33 mouse cellular contexts compared by ENCODE assay signal in the genomic region with DNA sequence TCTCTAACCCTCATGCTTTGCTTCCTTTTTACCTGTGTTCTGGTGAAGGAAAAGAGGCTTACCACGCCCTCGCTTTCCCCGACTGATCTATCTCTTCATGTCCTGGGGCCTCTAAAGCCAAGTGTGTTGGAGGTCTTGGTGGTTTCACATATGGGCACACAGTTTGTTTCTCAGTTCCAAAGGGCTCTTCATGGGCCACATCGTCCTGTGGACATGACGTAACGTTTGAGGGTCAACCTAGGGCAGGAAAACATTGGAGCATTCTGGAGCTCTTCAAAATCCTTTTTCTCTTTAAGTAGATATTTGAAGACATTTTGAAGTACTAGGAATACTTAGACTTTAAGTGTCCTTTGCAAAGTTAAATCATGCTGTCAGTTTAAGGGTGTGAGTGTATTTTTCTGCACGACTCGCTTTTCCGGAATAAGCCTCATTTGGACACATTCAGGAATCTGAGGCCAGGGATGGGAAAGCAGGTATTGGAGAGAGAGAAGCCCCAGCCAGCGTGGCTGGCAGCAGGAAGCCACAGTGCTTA. TPM values are rescaled to one million over a fixed set of nuclear protein-coding genes. Genes with fewer than 3 reads are reported as not detected.
A peak's percentile ranks its signal among the peaks of the same experiment; 100 is the strongest.
DNase-seq lines count a peak whose midpoint lies in the region; ATAC-seq lines count a peak whose summit lies in the region.
"Had no signal": no experiment of that assay in that cellular context is flagged by ENCODE, and none has a peak within 500 bp of the region (broad histone marks: within the 10 kb centered on the region; RNA-seq: fewer than 3 reads in every experiment).

No protein-coding gene starts in this region.

- peaks cover 29% of the 10 kb centered on the region for H3K4me1 ChIP-seq in forebrain, embryonic 10.5 days
- peaks cover 30% of the 10 kb centered on the region for H3K4me1 ChIP-seq in forebrain, embryonic 13.5 days
- H3K4me1 ChIP-seq in neural tube, embryonic 13.5 days (replicated peaks): peaks cover 12% of the 10 kb centered on the region
- H3K4me1 ChIP-seq: liver, embryonic 12.5 days had no signal

- H3K36me3 ChIP-seq in forebrain, embryonic 10.5 days (replicated peaks): no peaks in the 10 kb centered on the region
- no peaks in the 10 kb centered on the region for H3K36me3 ChIP-seq in forebrain, embryonic 13.5 days (ENCODE audit: poor library complexity, severe bottlenecking)
- no peaks in the 10 kb centered on the region for H3K36me3 ChIP-seq in neural tube, embryonic 13.5 days
- H3K36me3 ChIP-seq: embryonic facial prominence, embryonic 12.5 days; G1E; heart, embryonic 13.5 days; hindbrain, embryonic 15.5 days; kidney, embryonic 15.5 days; liver, embryonic 12.5 days; midbrain, embryonic 10.5 days; midbrain, embryonic 15.5 days had no signal

- H3K4me2 ChIP-seq in forebrain, embryonic 13.5 days: no peak overlapping the region
- H3K4me2 ChIP-seq in neural tube, embryonic 13.5 days: no peak overlapping the region
- H3K4me2 ChIP-seq: embryonic facial prominence, embryonic 12.5 days; heart, embryonic 13.5 days; hindbrain, embryonic 15.5 days; kidney, embryonic 15.5 days; liver, embryonic 12.5 days; lung, embryonic 14.5 days; midbrain, embryonic 15.5 days had no signal

- peak overlapping the region; percentile 46; the same call in 1 of the 2 replicates for H3K27ac ChIP-seq in forebrain, embryonic 10.5 days
- H3K27ac ChIP-seq in forebrain, embryonic 13.5 days: no peak overlapping the region
- H3K27ac ChIP-seq in neural tube, embryonic 13.5 days (replicated peaks): 0 out of 2 replicates have a peak overlapping the region, but pooled peaks have one; percentile 23
- H3K27ac ChIP-seq: embryonic facial prominence, embryonic 12.5 days; heart, embryonic 13.5 days; hindbrain, embryonic 15.5 days; kidney, embryonic 15.5 days; layer of hippocampus, adult 2 months; liver, embryonic 12.5 days; midbrain, embryonic 10.5 days; midbrain, embryonic 15.5 days had no signal

- peaks cover 6% of the 10 kb centered on the region; the same call in 1 of the 2 replicates for H3K9me3 ChIP-seq in forebrain, embryonic 10.5 days
- H3K9me3 ChIP-seq in forebrain, embryonic 13.5 days (replicated peaks): no peaks in the 10 kb centered on the region; the same call in 1 of the 2 replicates
- no peaks in the 10 kb centered on the region for H3K9me3 ChIP-seq in neural tube, embryonic 13.5 days
- H3K9me3 ChIP-seq: embryonic facial prominence, embryonic 12.5 days; heart, embryonic 13.5 days; hindbrain, embryonic 15.5 days; kidney, embryonic 15.5 days; liver, embryonic 12.5 days; midbrain, embryonic 15.5 days had no signal

- peaks cover 36% of the 10 kb centered on the region for H3K27me3 ChIP-seq in forebrain, embryonic 10.5 days (ENCODE audit: poor library complexity, severe bottlenecking)
- 0 out of 2 replicates have a peak, but pooled peaks cover 4% of the 10 kb centered on the region for H3K27me3 ChIP-seq in forebrain, embryonic 13.5 days
- H3K27me3 ChIP-seq in neural tube, embryonic 13.5 days: no peaks in the 10 kb centered on the region
- H3K27me3 ChIP-seq: embryonic facial prominence, embryonic 12.5 days; hindbrain, embryonic 15.5 days; midbrain, embryonic 15.5 days had no signal

- no peak overlapping the region for H3K9ac ChIP-seq in forebrain, embryonic 13.5 days
- no peak overlapping the region for H3K9ac ChIP-seq in neural tube, embryonic 13.5 days
- H3K9ac ChIP-seq: embryonic facial prominence, embryonic 12.5 days; heart, embryonic 13.5 days; hindbrain, embryonic 15.5 days; kidney, embryonic 15.5 days; liver, embryonic 12.5 days; lung, embryonic 14.5 days; midbrain, embryonic 15.5 days had no signal

- DNase-seq in forebrain, embryonic 10.5 days (ENCODE audit: extremely low spot score, low spot score): no peak
- no peak for DNase-seq in neural tube, embryonic 10.5 days (ENCODE audit: extremely low spot score, low spot score)
- DNase-seq in lung, postnatal 25 days (ENCODE audit: low spot score): peak; percentile 71
- DNase-seq in thymus, postnatal 36 days: no peak
- DNase-seq in urinary bladder, postnatal 36 days (ENCODE audit: low spot score in 2 of 2): no peak
- DNase-seq: adrenal gland, postnatal 10 days; cerebellum, adult 11 months; cerebellum, adult 9-10 months; cerebellum, postnatal 36 days; gastrocnemius, postnatal 10 days; heart, postnatal 10 days; kidney, adult 18-20 months; kidney, postnatal 36 days; left cerebral cortex, postnatal 4 days; right cerebral cortex, postnatal 4 days; thymus, adult 2 months had no signal

- ATAC-seq in forebrain, embryonic 13.5 days: no peak
- ATAC-seq in neural tube, embryonic 13.5 days (ENCODE audit: low read depth): no peak
- ATAC-seq: liver, embryonic 12.5 days; midbrain, embryonic 15.5 days had no signal

- H3K4me3 ChIP-seq in forebrain, embryonic 10.5 days: no peak overlapping the region
- no peak overlapping the region for H3K4me3 ChIP-seq in forebrain, embryonic 13.5 days
- H3K4me3 ChIP-seq in neural tube, embryonic 13.5 days: no peak overlapping the region
- H3K4me3 ChIP-seq: embryonic facial prominence, embryonic 12.5 days; heart, embryonic 13.5 days; hindbrain, embryonic 15.5 days; kidney, embryonic 15.5 days; layer of hippocampus, adult 2 months; liver, embryonic 12.5 days; midbrain, embryonic 10.5 days; midbrain, embryonic 15.5 days had no signal

- 69% methylated on average over 10 of the region's 10 CpGs for WGBS in forebrain, embryonic 10.5 days
- WGBS in forebrain, embryonic 13.5 days: 60% methylated on average over 10 of the region's 10 CpGs
- 74% methylated on average over 10 of the region's 10 CpGs for WGBS in neural tube, embryonic 13.5 days

RNA-seq across cellular contexts. Expression of a gene that starts 22.0 kb away (rescaled TPM):
- polyA plus RNA-seq in forebrain, embryonic 10.5 days (2016; fragmentation: Nextera tagmentation; extraction: Ambion mirVana): not detected in 2 replicates
- not detected in 2 replicates for polyA plus RNA-seq in forebrain, embryonic 13.5 days (2015; fragmentation: Nextera tagmentation; extraction: Ambion mirVana)
- 0.37 TPM in 1 of 2 replicates, not detected in the other for polyA plus RNA-seq in neural tube, embryonic 13.5 days (2015; fragmentation: Nextera tagmentation; extraction: Ambion mirVana)
- polyA plus RNA-seq: embryonic facial prominence, embryonic 12.5 days; G1E; heart, embryonic 13.5 days; hindbrain, embryonic 15.5 days; intestine, embryonic 14.5 days; kidney, embryonic 15.5 days; liver, embryonic 12.5 days; lung, embryonic 14.5 days; midbrain, embryonic 10.5 days; midbrain, embryonic 15.5 days; neural tube, embryonic 11.5 days; spleen, adult 2 months had no signal

RNA-seq across cellular contexts. Expression of a gene that starts 29.1 kb away (rescaled TPM):
- polyA plus RNA-seq in forebrain, embryonic 10.5 days (2016; fragmentation: Nextera tagmentation; extraction: Ambion mirVana): not detected in 2 replicates
- not detected in 2 replicates for polyA plus RNA-seq in forebrain, embryonic 13.5 days (2015; fragmentation: Nextera tagmentation; extraction: Ambion mirVana)
- polyA plus RNA-seq in neural tube, embryonic 13.5 days (2015; fragmentation: Nextera tagmentation; extraction: Ambion mirVana): not detected in 2 replicates
- polyA plus RNA-seq: embryonic facial prominence, embryonic 12.5 days; G1E; gonadal fat pad, adult 2 months; heart, embryonic 13.5 days; hindbrain, embryonic 15.5 days; intestine, embryonic 14.5 days; kidney, embryonic 15.5 days; liver, embryonic 12.5 days; lung, embryonic 14.5 days; midbrain, embryonic 10.5 days; midbrain, embryonic 15.5 days; neural tube, embryonic 11.5 days; spleen, adult 2 months; thymus, adult 2 months; urinary bladder, adult 2 months had no signal
